Mouse (Mus musculus) v-Abl transformed pro-B cells (cell line): ENCODE results near the gene Hivep3.

ENCODE experiments used
- in situ Hi-C, 2 experiments: fragments of 400-800 bp; cut with MboI; formaldehyde crosslinking; loops; one replicate each; pipeline ENCODE4 v1.15.1; 2025; ENCODE audit not compliant: unreplicated experiment in 2 of 2

Gene Hivep3

GRCm38 (mm10) chr4:119865827-119866455 lies 132.4 kb downstream of the Hivep3 start:
- in situ Hi-C loops: no loop called here

GRCm38 (mm10) chr4:119867132-119867531 lies 133.5 kb downstream of the Hivep3 start:
- in situ Hi-C loops: no loop called here

GRCm38 (mm10) chr4:119870411-119870810 lies 136.8 kb downstream of the Hivep3 start:
- in situ Hi-C loops: no loop called here

- in situ Hi-C loops: no loop called here
Measured at GRCm38 (mm10) chr4:119871441-119871840, 137.9 kb downstream of the Hivep3 start.

- in situ Hi-C loops: no loop called here
Measured at GRCm38 (mm10) chr4:119871861-119872582, 138.4 kb downstream of the Hivep3 start.

- in situ Hi-C loops: no loop called here
Measured at GRCm38 (mm10) chr4:119873935-119874334, 140.4 kb downstream of the Hivep3 start.

GRCm38 (mm10) chr4:119875592-119875991 lies 142.0 kb downstream of the Hivep3 start:
- in situ Hi-C loops: no loop called here

GRCm38 (mm10) chr4:119876535-119877160 lies 143.1 kb downstream of the Hivep3 start:
- in situ Hi-C loops: no loop called here

- in situ Hi-C loops: no loop called here
Measured at GRCm38 (mm10) chr4:119878218-119878617, 144.6 kb downstream of the Hivep3 start.

GRCm38 (mm10) chr4:119879671-119880070 lies 146.1 kb downstream of the Hivep3 start:
- in situ Hi-C loops: no loop called here

GRCm38 (mm10) chr4:119880270-119880669 lies 146.7 kb downstream of the Hivep3 start:
- in situ Hi-C loops: no loop called here

- in situ Hi-C loops: no loop called here
Measured at GRCm38 (mm10) chr4:119881292-119881691, 147.7 kb downstream of the Hivep3 start.

- in situ Hi-C loops: no loop called here
Measured at GRCm38 (mm10) chr4:119882401-119882800, 148.8 kb downstream of the Hivep3 start.

- in situ Hi-C loops: no loop called here
Measured at GRCm38 (mm10) chr4:119882814-119883213, 149.2 kb downstream of the Hivep3 start.

GRCm38 (mm10) chr4:119886621-119887020 lies 153.0 kb downstream of the Hivep3 start:
- in situ Hi-C loops: no loop called here

- in situ Hi-C loops: no loop called here
Measured at GRCm38 (mm10) chr4:119887523-119888177, 154.1 kb downstream of the Hivep3 start.

GRCm38 (mm10) chr4:119889760-119890159 lies 156.2 kb downstream of the Hivep3 start:
- in situ Hi-C loops: no loop called here

GRCm38 (mm10) chr4:119893255-119893779 lies 159.7 kb downstream of the Hivep3 start:
- in situ Hi-C loops: no loop called here

GRCm38 (mm10) chr4:119894797-119895458 lies 161.3 kb downstream of the Hivep3 start:
- in situ Hi-C loops: loop anchor here in 1 of 2 experiments (5.0 kb wide), 1 partner anchor 88 kb away; no protein-coding TSS in a partner anchor

GRCm38 (mm10) chr4:119895504-119895903 lies 161.9 kb downstream of the Hivep3 start:
- in situ Hi-C loops: loop anchor here in 1 of 2 experiments (5.0 kb wide), 1 partner anchor 88 kb away; no protein-coding TSS in a partner anchor
